ENCODE assay signal across 9 mouse cellular contexts in genomic region chr13:31811542-31812021, GRCm38 (mm10). TPM values are rescaled to one million over a fixed set of nuclear protein-coding genes. Genes with fewer than 3 reads are reported as not detected.
DNase-seq lines count a peak whose midpoint lies in the region; ATAC-seq lines count a peak whose summit lies in the region.
"Had no signal": no experiment of that assay in that cellular context is flagged by ENCODE, and none has a peak within 500 bp of the region (broad histone marks: within the 10 kb centered on the region; RNA-seq: fewer than 3 reads in every experiment).

No protein-coding gene starts in this region.

- H3K9me3 ChIP-seq in lung, embryonic 16.5 days (ENCODE audit: control insufficient read depth, low read length) = no peaks in the 10 kb centered on the region
- no peaks in the 10 kb centered on the region for H3K9me3 ChIP-seq in forebrain, embryonic 11.5 days (ENCODE audit: control insufficient read depth, low read length)
- H3K9me3 ChIP-seq in limb, embryonic 13.5 days = no peaks in the 10 kb centered on the region
- H3K9me3 ChIP-seq in stomach, embryonic 16.5 days (replicated peaks; ENCODE audit: control insufficient read depth, low read length) = no peaks in the 10 kb centered on the region

- no peak overlapping the region for H3K27ac ChIP-seq in lung, embryonic 16.5 days (ENCODE audit: low read length)
- H3K27ac ChIP-seq in forebrain, embryonic 11.5 days (ENCODE audit: low read depth, low read length) = peak overlapping the region; percentile 3; the same call in 1 of the 2 replicates
- H3K27ac ChIP-seq in limb, embryonic 13.5 days = peak overlapping the region; percentile 82
- H3K27ac ChIP-seq in stomach, embryonic 16.5 days (ENCODE audit: low read length) = no peak overlapping the region

- H3K4me3 ChIP-seq in lung, embryonic 16.5 days (ENCODE audit: low read length) = peak overlapping the region; percentile 43
- peak overlapping the region; percentile 33 for H3K4me3 ChIP-seq in forebrain, embryonic 11.5 days (ENCODE audit: low read depth, low read length)
- peak overlapping the region; percentile 57 for H3K4me3 ChIP-seq in limb, embryonic 13.5 days
- peak overlapping the region; percentile 43 for H3K4me3 ChIP-seq in stomach, embryonic 16.5 days (replicated peaks; ENCODE audit: low read length)

- H3K27me3 ChIP-seq in lung, embryonic 16.5 days (ENCODE audit: control insufficient read depth, insufficient read depth, low read depth, low read length) = peaks cover 84% of the 10 kb centered on the region
- peaks cover 84% of the 10 kb centered on the region for H3K27me3 ChIP-seq in forebrain, embryonic 11.5 days (ENCODE audit: control insufficient read depth, insufficient read depth, low read length)
- H3K27me3 ChIP-seq in limb, embryonic 13.5 days = peaks cover 81% of the 10 kb centered on the region
- H3K27me3 ChIP-seq in stomach, embryonic 16.5 days (ENCODE audit: control insufficient read depth, insufficient read depth, low read length) = peaks cover 72% of the 10 kb centered on the region

- no peaks in the 10 kb centered on the region for H3K36me3 ChIP-seq in lung, embryonic 16.5 days (ENCODE audit: control insufficient read depth, insufficient read depth, low read length)
- no peaks in the 10 kb centered on the region for H3K36me3 ChIP-seq in forebrain, embryonic 11.5 days (ENCODE audit: control insufficient read depth, insufficient read depth, low read length)
- H3K36me3 ChIP-seq in limb, embryonic 13.5 days = peaks cover 6% of the 10 kb centered on the region; the same call in 1 of the 2 replicates
- no peaks in the 10 kb centered on the region for H3K36me3 ChIP-seq in stomach, embryonic 16.5 days (ENCODE audit: control insufficient read depth, insufficient read depth, low read length)

- ATAC-seq in lung, embryonic 16.5 days (ENCODE audit: low read depth) = no peak
- 0 out of 2 replicates have a peak, but pooled peaks have one; percentile 9 for ATAC-seq in forebrain, embryonic 11.5 days (replicated peaks; ENCODE audit: low FRiP score)
- no peak for ATAC-seq in limb, embryonic 13.5 days (ENCODE audit: low FRiP score, low read depth)
- ATAC-seq in stomach, embryonic 16.5 days (ENCODE audit: insufficient read depth, low FRiP score) = no peak

- H3K9ac ChIP-seq in lung, embryonic 16.5 days (ENCODE audit: low read length) = peak overlapping the region; percentile 54
- H3K9ac ChIP-seq in forebrain, embryonic 11.5 days (ENCODE audit: low read length) = peak overlapping the region; percentile 48
- H3K9ac ChIP-seq in limb, embryonic 13.5 days = peak overlapping the region; percentile 87
- peak overlapping the region; percentile 58 for H3K9ac ChIP-seq in stomach, embryonic 16.5 days (ENCODE audit: low read length)

- H3K4me2 ChIP-seq in lung, embryonic 16.5 days (ENCODE audit: low read depth, low read length) = peak overlapping the region; percentile 63
- H3K4me2 ChIP-seq in forebrain, embryonic 11.5 days (ENCODE audit: low read depth, low read length, severe bottlenecking) = peak overlapping the region; percentile 42
- peak overlapping the region; percentile 69 for H3K4me2 ChIP-seq in limb, embryonic 13.5 days (replicated peaks)
- peak overlapping the region; percentile 60 for H3K4me2 ChIP-seq in stomach, embryonic 16.5 days (ENCODE audit: low read depth, low read length)

- 23% methylated on average over 44 of the region's 44 CpGs for WGBS in lung, embryonic 16.5 days
- WGBS in forebrain, embryonic 11.5 days = 1% methylated on average over 42 of the region's 44 CpGs
- WGBS in limb, embryonic 13.5 days = 9% methylated on average over 44 of the region's 44 CpGs
- WGBS in stomach, embryonic 16.5 days = 24% methylated on average over 44 of the region's 44 CpGs

- DNase-seq in lung, postnatal 36 days = no peak
- peak; percentile 70 for DNase-seq in forebrain, embryonic 11.5 days (ENCODE audit: low spot score)
- no peak for DNase-seq in layer of hippocampus, adult 8-10 months (ENCODE audit: low spot score in 2 of 2)
- no peak for DNase-seq in ovary, postnatal 10 days (ENCODE audit: low spot score)
- no peak for DNase-seq in natural killer cell, adult 2 months (ENCODE audit: low spot score in 2 of 2)
- DNase-seq: layer of hippocampus, adult 9-11 months had no signal

- H3K4me1 ChIP-seq in lung, embryonic 16.5 days (replicated peaks; ENCODE audit: control insufficient read depth, insufficient read depth, low read length) = peaks cover 23% of the 10 kb centered on the region
- peaks cover 15% of the 10 kb centered on the region; the same call in 1 of the 2 replicates for H3K4me1 ChIP-seq in forebrain, embryonic 11.5 days (replicated peaks; ENCODE audit: control insufficient read depth, insufficient read depth, low read length)
- peaks cover 37% of the 10 kb centered on the region for H3K4me1 ChIP-seq in limb, embryonic 13.5 days
- peaks cover 26% of the 10 kb centered on the region for H3K4me1 ChIP-seq in stomach, embryonic 16.5 days (ENCODE audit: control insufficient read depth, insufficient read depth, low read length)

RNA-seq across cellular contexts. Expression of gene Foxc1, which starts 5.1 kb away (rescaled TPM):
- 0.24 and 0.30 TPM in 2 replicates for polyA plus RNA-seq in lung, embryonic 16.5 days (2015; fragmentation: Nextera tagmentation; extraction: Ambion mirVana)
- 5.0 and 5.5 TPM in 2 replicates for polyA plus RNA-seq in forebrain, embryonic 11.5 days (2014; fragmentation: Nextera tagmentation; extraction: Ambion mirVana)
- polyA plus RNA-seq in limb, embryonic 13.5 days (2015; fragmentation: Nextera tagmentation; extraction: Ambion mirVana) = 5.1 and 6.8 TPM in 2 replicates
- polyA plus RNA-seq in stomach, embryonic 16.5 days (2015; fragmentation: Nextera tagmentation; extraction: Ambion mirVana) = 0.12 and 0.14 TPM in 2 replicates
- 1 to 10 TPM; 4.1 to 5.0 (median 4.7) TPM for total RNA-seq in layer of hippocampus, adult 8-10 months (2022)

Comparison
In these comparisons a context has a peak if more than half of its experiments do, and no peak if none do; other contexts are left out.
1. H3K27ac ChIP-seq: peak in forebrain, embryonic 11.5 days (single experiment) and limb, embryonic 13.5 days (single experiment); none in lung, embryonic 16.5 days (single experiment) and stomach, embryonic 16.5 days (single experiment).
2. Peak in every context shown above with its lines, with median percentiles within 50 percentile points of each other: H3K4me2 ChIP-seq, H3K4me3 ChIP-seq and H3K9ac ChIP-seq.